In genomic region chr4:142079629-142080486, GRCm38 (mm10) we compare ENCODE assay signal across 10 mouse cellular contexts. TPM values are rescaled to one million over a fixed set of nuclear protein-coding genes. Genes with fewer than 3 reads are reported as not detected.
DNase-seq lines count a peak whose midpoint lies in the region; ATAC-seq and TF ChIP-seq lines count a peak whose summit lies in the region.
"Had no signal": no experiment of that assay in that cellular context is flagged by ENCODE, and none has a peak within 500 bp of the region (broad histone marks: within the 10 kb centered on the region; RNA-seq: fewer than 3 reads in every experiment).

No protein-coding gene starts in this region.

- no peak overlapping the region for H3K4me3 ChIP-seq in gastrocnemius, adult 2 months
- no peak overlapping the region for H3K4me3 ChIP-seq in liver, postnatal 0 days (ENCODE audit: low read depth, low read length)
- no peak overlapping the region for H3K4me3 ChIP-seq in liver, embryonic 11.5 days (ENCODE audit: low read depth, low read length)
- no peak overlapping the region for H3K4me3 ChIP-seq in limb, embryonic 10.5 days
- H3K4me3 ChIP-seq: embryonic facial prominence, embryonic 13.5 days had no signal

- H3K4me2 ChIP-seq in liver, postnatal 0 days (ENCODE audit: low read depth, low read length): no peak overlapping the region
- no peak overlapping the region for H3K4me2 ChIP-seq in liver, embryonic 11.5 days

- intact Hi-C loops in gastrocnemius, adult 2 months (cut with DNase I): loop anchor here (5.0 kb wide), 2 partner anchors 38 to 73 kb away; no protein-coding TSS in a partner anchor

- no peaks in the 10 kb centered on the region for H3K36me3 ChIP-seq in liver, postnatal 0 days (replicated peaks; ENCODE audit: insufficient read depth, low read length)
- H3K36me3 ChIP-seq in liver, embryonic 11.5 days (ENCODE audit: control insufficient read depth, insufficient read depth, low read length): no peaks in the 10 kb centered on the region
- H3K36me3 ChIP-seq in limb, embryonic 10.5 days: no peaks in the 10 kb centered on the region
- H3K36me3 ChIP-seq: embryonic facial prominence, embryonic 13.5 days had no signal

- TF ChIP-seq EP300 in liver, postnatal 0 days (IDR thresholded peaks at IDR 0.05; ENCODE audit: low read depth): no peak

- no peaks in the 10 kb centered on the region for H3K9me3 ChIP-seq in liver, postnatal 0 days (ENCODE audit: low read length)
- no peaks in the 10 kb centered on the region for H3K9me3 ChIP-seq in liver, embryonic 11.5 days (ENCODE audit: control insufficient read depth, low read length)
- no peaks in the 10 kb centered on the region for H3K9me3 ChIP-seq in limb, embryonic 10.5 days (replicated peaks)
- H3K9me3 ChIP-seq: embryonic facial prominence, embryonic 13.5 days had no signal

- WGBS in liver, postnatal 0 days (ENCODE audit: insufficient replicate concordance): 37% methylated on average over 14 of the region's 14 CpGs
- 60% methylated on average over 14 of the region's 14 CpGs for WGBS in liver, embryonic 11.5 days
- 78% methylated on average over 14 of the region's 14 CpGs for WGBS in limb, embryonic 10.5 days

- H3K27ac ChIP-seq in gastrocnemius, adult 2 months: peak overlapping the region; percentile 73
- H3K27ac ChIP-seq in liver, postnatal 0 days (ENCODE audit: low read depth): 0 out of 2 replicates have a peak overlapping the region, but pooled peaks have one; percentile 11
- H3K27ac ChIP-seq in liver, embryonic 11.5 days (ENCODE audit: low read depth, low read length): no peak overlapping the region
- peak overlapping the region; percentile 53 for H3K27ac ChIP-seq in limb, embryonic 10.5 days
- H3K27ac ChIP-seq: embryonic facial prominence, embryonic 13.5 days had no signal

- DNase-seq in gastrocnemius, adult 2 months: no peak
- DNase-seq in gastrocnemius, adult 18-20 months (ENCODE audit: low spot score): no peak
- no peak for DNase-seq in liver, postnatal 0 days
- DNase-seq in liver, embryonic 11.5 days (ENCODE audit: low spot score): no peak
- no peak for DNase-seq in limb, embryonic 10.5 days (ENCODE audit: low spot score)
- peak; percentile 40 for DNase-seq in thymus, postnatal 14 days
- no peak for DNase-seq in spleen, postnatal 4 days (ENCODE audit: low spot score in 2 of 2)
- no peak for DNase-seq in embryo, embryonic 10 days (ENCODE audit: low spot score)
- DNase-seq: lung, adult 2 months had no signal

- peaks cover 9% of the 10 kb centered on the region; the same call in 1 of the 2 replicates for H3K27me3 ChIP-seq in liver, postnatal 0 days (ENCODE audit: insufficient read depth, low read length)
- peaks cover 17% of the 10 kb centered on the region for H3K27me3 ChIP-seq in liver, embryonic 11.5 days (replicated peaks; ENCODE audit: control insufficient read depth, insufficient read depth, low read length)
- peaks cover 24% of the 10 kb centered on the region for H3K27me3 ChIP-seq in limb, embryonic 10.5 days (ENCODE audit: low read depth, poor library complexity, severe bottlenecking)
- H3K27me3 ChIP-seq: embryonic facial prominence, embryonic 13.5 days had no signal

- no peak for TF ChIP-seq CTCF in gastrocnemius, adult 2 months (IDR thresholded peaks at IDR 0.05)
- no peak for TF ChIP-seq CTCF in liver, postnatal 0 days (IDR thresholded peaks at IDR 0.05; ENCODE audit: low read depth)

- ATAC-seq in liver, postnatal 0 days: no peak
- ATAC-seq in liver, embryonic 11.5 days (replicated peaks; ENCODE audit: low FRiP score): no peak

- H3K9ac ChIP-seq in liver, postnatal 0 days (replicated peaks): no peak overlapping the region
- no peak overlapping the region for H3K9ac ChIP-seq in liver, embryonic 11.5 days (ENCODE audit: low read depth, low read length)

- peaks cover 52% of the 10 kb centered on the region for H3K4me1 ChIP-seq in liver, postnatal 0 days (ENCODE audit: insufficient read depth)
- H3K4me1 ChIP-seq in liver, embryonic 11.5 days (replicated peaks; ENCODE audit: control insufficient read depth, insufficient read depth, low read length): peaks cover 24% of the 10 kb centered on the region
- H3K4me1 ChIP-seq in limb, embryonic 10.5 days: peaks cover 68% of the 10 kb centered on the region

RNA-seq across cellular contexts. Expression of gene Tmem51, which starts 4.2 kb away (rescaled TPM):
- total RNA-seq in gastrocnemius, adult 2 months (2021): under 1 TPM; 0.66 to 0.75 TPM
- under 1 TPM; 0.48 to 0.88 TPM for total RNA-seq in gastrocnemius, adult 18-20 months (2021)
- polyA plus RNA-seq in liver, postnatal 0 days (2015; fragmentation: Nextera tagmentation; extraction: Ambion mirVana): 13.7 and 15.7 TPM in 2 replicates
- 16.7 and 17.7 TPM in 2 replicates for polyA plus RNA-seq in liver, embryonic 11.5 days (2014; fragmentation: Nextera tagmentation; extraction: Ambion mirVana)
- 7.0 and 10.8 TPM in 2 replicates for polyA plus RNA-seq in limb, embryonic 10.5 days (2016; fragmentation: Nextera tagmentation; extraction: Ambion mirVana)
